Mouse (Mus musculus): ENCODE measurements at regions not wholly inside any gene's neighbourhood (a gene's known extent, or its start where the extent isn't known, plus 50 kb on each side); places are given as distances from the start of the nearest gene placed in this dataset.

- DNase-seq, result no peak
These were observed 277.3 kb upstream of the Gjb5 start for GRCm38 (mm10) chr4:127635262-127635661.

GRCm38 (mm10) chr4:127619870-127620269 is 261.9 kb upstream of the Gjb5 start:
- peak; percentile 26 for DNase-seq

- peak; percentile 44 for DNase-seq
These were observed 254.8 kb upstream of the Gjb5 start for GRCm38 (mm10) chr4:127612761-127613160.

GRCm38 (mm10) chr4:127600919-127601318 is 242.9 kb upstream of the Gjb5 start:
- no peak for DNase-seq

- no peak for DNase-seq
These were observed 240.6 kb upstream of the Gjb5 start for GRCm38 (mm10) chr4:127598610-127599009.

- DNase-seq, result no peak
These were observed 236.1 kb upstream of the Gjb5 start for GRCm38 (mm10) chr4:127594081-127594480.

- no peak for DNase-seq
These were observed 233.6 kb upstream of the Gjb5 start for GRCm38 (mm10) chr4:127591540-127591939.

GRCm38 (mm10) chr4:127586822-127587221 is 228.8 kb upstream of the Gjb5 start:
- DNase-seq, result no peak

GRCm38 (mm10) chr4:127576521-127576920 is 218.5 kb upstream of the Gjb5 start:
- no peak for DNase-seq

GRCm38 (mm10) chr4:127562602-127563001 is 204.6 kb upstream of the Gjb5 start:
- DNase-seq, result no peak

GRCm38 (mm10) chr4:127558572-127558971 is 200.6 kb upstream of the Gjb5 start:
- DNase-seq, result no peak

- DNase-seq, result no peak
These were observed 194.7 kb upstream of the Gjb5 start for GRCm38 (mm10) chr4:127552456-127553225.

GRCm38 (mm10) chr4:127549581-127549980 is 191.6 kb upstream of the Gjb5 start:
- no peak for DNase-seq

GRCm38 (mm10) chr4:127549018-127549417 is 191.0 kb upstream of the Gjb5 start:
- DNase-seq, result no peak

- DNase-seq, result no peak
These were observed 187.1 kb upstream of the Gjb5 start for GRCm38 (mm10) chr4:127545106-127545505.

GRCm38 (mm10) chr4:127543276-127543675 is 185.3 kb upstream of the Gjb5 start:
- DNase-seq, result no peak

GRCm38 (mm10) chr4:127542771-127543170 is 184.8 kb upstream of the Gjb5 start:
- no peak for DNase-seq

- DNase-seq, result no peak
These were observed 179.0 kb upstream of the Gjb5 start for GRCm38 (mm10) chr4:127536952-127537351.

- DNase-seq, result no peak
These were observed 177.6 kb upstream of the Gjb5 start for GRCm38 (mm10) chr4:127535630-127536029.

GRCm38 (mm10) chr4:127534411-127534810 is 176.4 kb upstream of the Gjb5 start:
- no peak for DNase-seq

GRCm38 (mm10) chr4:127533726-127534125 is 175.7 kb upstream of the Gjb5 start:
- DNase-seq, result no peak

- DNase-seq, result no peak
These were observed 172.8 kb upstream of the Gjb5 start for GRCm38 (mm10) chr4:127530779-127531178.

GRCm38 (mm10) chr4:127522151-127522550 is 164.2 kb upstream of the Gjb5 start:
- no peak for DNase-seq

- DNase-seq, result no peak
These were observed 160.0 kb upstream of the Gjb5 start for GRCm38 (mm10) chr4:127517978-127518377.

GRCm38 (mm10) chr4:127517539-127517938 is 159.6 kb upstream of the Gjb5 start:
- no peak for DNase-seq
